Mouse (Mus musculus) regulatory T cell (primary cell): ENCODE measurements around the gene Dlg2.

ENCODE experiments used
- in situ Hi-C: fragments of 300-600 bp; cut with MboI, MseI; formaldehyde crosslinking; loops from one replicate; pipeline ENCODE4 v1.15.1; 2025; ENCODE audit warnings: high pct_unique_total_duplicates

Dlg2 gene

DNA sequence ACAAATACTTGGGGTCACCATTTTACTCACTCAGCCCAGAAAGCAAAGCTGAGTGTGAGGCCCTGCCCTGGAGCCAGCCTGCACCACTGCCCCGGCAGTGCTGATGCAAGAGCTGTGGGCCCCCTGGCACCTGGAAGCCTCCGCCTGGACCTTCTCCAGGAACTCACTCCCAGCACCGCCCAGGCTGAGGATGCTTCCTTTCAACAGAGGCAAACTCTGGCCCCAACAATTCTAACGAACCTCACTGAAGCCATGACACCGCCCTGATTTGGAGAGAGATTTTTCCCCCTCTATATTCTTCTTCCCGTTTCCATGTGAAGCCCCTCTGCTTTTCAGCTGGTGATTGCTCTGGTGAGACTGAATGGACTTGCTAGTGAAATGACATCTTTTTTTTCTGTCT, 1971.5 kb downstream of the Dlg2 start:
- in situ Hi-C loops: no loop called here

DNA sequence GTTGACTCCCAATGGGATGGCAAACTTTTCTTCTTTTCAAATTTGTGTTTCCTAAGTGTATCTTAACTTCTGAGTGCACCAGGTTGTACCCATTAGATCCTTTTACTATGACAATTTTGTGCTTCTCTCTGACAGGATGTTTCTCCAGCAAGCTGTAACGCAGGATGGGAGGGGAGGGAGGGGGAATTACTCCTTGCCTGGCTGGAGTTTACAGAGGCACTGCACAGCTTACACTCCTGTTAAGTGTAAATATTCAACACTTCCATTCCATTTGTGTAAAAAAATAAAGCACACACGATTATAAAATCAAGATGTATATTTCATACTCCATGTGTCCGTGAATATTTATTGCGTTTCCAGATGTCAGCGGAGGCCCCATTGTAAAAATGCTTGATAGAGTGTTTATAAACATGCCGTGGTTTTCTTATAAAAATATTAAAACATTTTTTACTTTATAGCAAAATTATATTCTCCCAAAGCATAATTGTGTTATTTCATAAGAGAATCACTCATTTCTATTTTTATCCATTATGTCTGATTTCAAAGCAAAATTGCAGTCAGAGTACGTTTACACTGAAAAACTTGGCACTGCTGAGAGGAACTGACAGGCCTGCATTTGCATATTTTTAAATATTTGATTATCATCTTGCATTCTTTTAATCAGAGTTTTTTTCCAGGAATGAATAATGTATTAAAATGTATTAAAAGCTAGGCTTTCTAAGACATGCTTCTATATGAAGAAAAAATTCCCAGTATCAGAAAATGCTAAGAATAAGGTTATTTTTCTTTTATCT, 1972.5 kb downstream of the Dlg2 start:
- in situ Hi-C loops: no loop called here

GRCm38 (mm10) chr7:92454176-92454575, 1977.7 kb downstream of the Dlg2 start:
- in situ Hi-C loops: no loop called here

DNA sequence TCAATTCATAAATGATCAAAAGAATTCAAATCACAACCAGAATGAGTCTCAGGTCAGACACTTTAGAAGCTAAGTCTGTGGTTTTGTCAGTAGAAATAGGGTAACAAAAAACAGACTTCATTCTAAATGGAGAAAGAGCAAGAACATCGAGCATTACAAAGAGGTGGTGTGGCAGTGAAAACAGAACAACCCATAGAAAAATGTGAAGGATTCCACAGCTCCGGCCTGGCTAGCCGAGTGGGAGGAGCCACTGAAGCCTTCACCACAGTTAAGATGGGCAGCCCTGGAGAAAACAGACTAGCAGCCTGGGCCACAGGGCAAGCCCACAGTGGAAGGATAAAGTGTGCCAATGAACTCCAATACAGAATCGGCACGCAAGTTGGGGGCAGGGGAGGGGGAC, 1979.5 kb downstream of the Dlg2 start:
- in situ Hi-C loops: no loop called here

DNA sequence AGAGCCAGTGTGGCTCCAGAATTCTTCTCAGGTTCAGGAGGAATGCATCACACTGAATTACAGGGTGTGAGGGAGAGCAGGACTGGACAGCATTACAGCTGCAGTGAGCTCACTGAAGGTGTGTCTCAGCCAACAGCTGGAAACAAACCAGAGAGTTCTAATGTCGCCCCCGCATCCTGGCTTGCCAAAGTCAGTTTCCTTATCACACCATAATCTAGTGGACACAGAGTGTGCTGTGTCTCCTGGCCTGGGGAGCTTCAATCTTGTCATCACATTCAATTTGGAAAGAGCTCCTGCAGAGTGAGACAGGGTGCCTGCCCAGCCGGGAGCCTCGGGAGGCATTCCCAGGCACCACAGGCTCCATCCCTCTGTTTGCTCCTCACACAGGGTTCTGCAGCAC, 1981.3 kb downstream of the Dlg2 start:
- in situ Hi-C loops: no loop called here

GRCm38 (mm10) chr7:92458308-92458707, 1981.8 kb downstream of the Dlg2 start:
- in situ Hi-C loops: no loop called here

GRCm38 (mm10) chr7:92460578-92460977, 1984.1 kb downstream of the Dlg2 start:
- in situ Hi-C loops: no loop called here

DNA sequence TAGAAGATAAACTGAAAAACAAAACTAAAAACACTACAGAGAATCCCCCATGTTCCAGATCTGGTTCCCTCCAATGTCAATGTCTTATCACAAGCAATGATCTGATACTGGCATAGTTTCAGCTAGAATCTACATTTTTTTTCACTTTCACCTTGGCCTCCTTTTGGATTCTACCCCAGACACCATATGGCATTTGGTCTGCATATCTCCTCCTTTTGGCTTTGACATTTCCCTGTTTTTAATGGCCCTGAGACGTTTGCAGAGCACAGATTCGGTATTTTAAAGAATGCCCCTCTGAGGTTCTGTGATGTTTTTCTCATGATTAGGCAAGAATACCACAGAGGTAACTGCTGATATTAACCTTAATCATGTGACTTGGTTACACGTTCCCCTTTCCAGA, 1984.8 kb downstream of the Dlg2 start:
- in situ Hi-C loops: no loop called here

GRCm38 (mm10) chr7:92463080-92463877, 1986.8 kb downstream of the Dlg2 start:
- in situ Hi-C loops: no loop called here

DNA sequence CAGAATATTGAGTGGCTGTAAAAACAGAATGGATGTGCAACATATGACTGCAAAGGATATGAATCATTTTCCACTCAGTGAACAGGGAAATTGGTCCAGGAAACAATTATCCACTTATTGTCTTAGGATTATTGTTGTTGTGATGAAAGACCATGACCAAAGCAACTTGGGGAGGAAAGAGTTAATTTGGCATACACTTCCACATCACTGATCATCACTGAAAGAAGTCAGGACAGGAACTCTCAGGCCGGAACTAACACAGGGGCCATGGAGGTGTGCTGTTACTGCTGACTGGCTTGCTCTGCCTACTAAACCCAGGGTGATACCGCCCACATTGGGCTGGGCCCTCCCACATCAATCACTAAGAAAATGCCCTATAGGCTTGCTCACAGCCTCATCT, 1987.8 kb downstream of the Dlg2 start:
- in situ Hi-C loops: no loop called here

- in situ Hi-C loops: no loop called here
These were observed 2002.7 kb downstream of the Dlg2 start for GRCm38 (mm10) chr7:92479143-92479542.

GRCm38 (mm10) chr7:92479748-92480147, 2003.3 kb downstream of the Dlg2 start:
- in situ Hi-C loops: no loop called here

DNA sequence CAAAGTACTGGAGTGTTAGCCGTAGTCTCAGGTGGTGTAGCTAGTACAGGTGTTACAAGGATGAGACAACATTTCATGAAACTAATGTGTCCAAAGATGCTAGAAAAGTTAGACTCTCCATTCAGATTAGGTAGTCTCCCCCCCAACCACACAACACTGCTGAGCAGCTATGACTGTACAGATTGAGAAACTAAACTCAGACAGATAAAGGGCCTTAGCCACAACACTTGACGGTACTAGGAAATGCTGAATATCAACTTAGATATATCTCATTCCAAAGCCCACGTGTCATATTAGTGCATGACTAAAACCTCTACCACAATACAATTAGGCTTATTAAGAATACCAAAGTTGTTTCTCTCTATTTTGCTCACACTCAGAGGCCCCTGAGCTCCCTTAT, 2006.9 kb downstream of the Dlg2 start:
- in situ Hi-C loops: no loop called here

DNA sequence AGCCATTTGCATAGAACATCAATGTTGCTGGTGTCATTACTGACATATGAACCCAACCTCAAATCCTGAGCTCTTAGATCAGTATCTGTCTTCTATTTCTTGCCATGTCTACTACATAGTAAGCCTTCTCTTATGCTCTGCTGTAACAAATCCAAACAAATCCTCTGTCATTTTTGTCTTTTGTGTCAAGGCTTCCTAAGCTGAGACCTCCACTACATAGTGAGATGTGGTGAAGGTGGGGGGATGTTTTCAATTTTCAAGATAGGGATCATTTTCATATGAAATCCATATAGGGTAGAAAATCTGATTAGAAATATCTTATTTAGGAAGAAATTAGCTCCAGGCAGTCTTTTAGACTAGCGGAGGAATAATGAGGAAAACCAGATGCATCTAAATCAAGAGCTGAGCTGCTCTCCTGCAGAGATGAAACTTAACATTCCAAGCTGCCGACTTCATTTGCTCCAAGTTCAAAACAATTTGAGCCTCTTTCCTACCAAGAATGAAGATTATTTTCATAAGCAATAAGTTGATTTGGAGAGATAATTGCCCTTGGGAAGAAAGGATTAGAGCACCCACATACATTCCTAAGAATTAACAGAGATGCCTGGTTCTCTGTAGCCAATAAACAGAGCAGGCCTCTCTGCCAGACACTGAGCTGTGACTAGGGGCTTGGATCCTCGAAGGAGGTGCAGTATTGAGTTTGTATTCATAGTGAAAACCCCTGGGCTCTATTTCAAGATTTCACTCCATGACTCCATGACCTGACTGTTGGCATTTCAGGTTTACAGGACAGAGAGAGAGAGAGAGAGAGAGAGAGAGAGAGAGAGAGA, 2009.6 kb downstream of the Dlg2 start:
- in situ Hi-C loops: no loop called here

DNA sequence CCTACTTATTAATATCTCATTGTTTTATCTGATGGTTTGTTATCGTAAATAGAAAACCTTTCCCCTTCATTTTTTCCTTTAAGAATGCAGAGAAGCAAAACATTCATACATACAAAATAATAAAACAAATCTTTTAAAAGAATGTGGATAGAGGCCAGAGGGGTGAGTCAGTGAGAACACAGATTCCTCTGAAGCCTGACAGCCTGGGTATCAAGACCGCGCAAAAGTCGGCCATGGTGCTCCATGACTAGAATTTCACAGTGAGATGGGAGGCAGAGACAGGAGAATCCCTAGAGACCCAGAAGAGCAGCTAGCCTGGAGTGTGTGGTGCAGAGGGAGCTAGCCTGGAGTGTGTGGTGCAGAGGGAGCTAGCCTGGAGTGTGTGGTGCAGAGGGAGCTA, 2010.4 kb downstream of the Dlg2 start:
- in situ Hi-C loops: no loop called here

- in situ Hi-C loops: no loop called here
These were observed 2015.8 kb downstream of the Dlg2 start for GRCm38 (mm10) chr7:92492262-92492661.

DNA sequence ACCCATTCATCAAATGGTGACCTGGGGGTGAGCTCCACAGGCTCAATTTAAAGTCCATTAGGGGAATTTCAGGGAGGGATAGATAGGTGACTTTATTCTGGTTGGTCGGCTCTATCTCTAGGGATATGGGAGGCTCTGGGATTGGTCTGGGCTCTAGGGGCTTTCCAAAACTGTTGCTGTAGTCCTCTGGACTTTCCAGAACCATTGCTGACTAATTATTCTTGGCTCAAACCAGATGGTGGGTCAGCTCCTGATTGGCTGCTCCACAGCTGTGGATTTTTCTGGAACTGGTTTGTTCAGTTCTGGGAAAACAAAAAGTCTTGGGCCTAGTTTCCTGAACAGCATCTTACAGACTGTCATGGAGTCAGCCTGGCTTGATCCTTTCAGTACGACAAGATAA, 2017.0 kb downstream of the Dlg2 start:
- in situ Hi-C loops: no loop called here
